Comparison of ENCODE assay signal across 23 mouse cellular contexts in genomic region chr1:34033958-34034357, GRCm38 (mm10).
"Had no signal": no experiment of that assay in that cellular context is flagged by ENCODE, and none has a peak within 500 bp of the region (broad histone marks: within the 10 kb centered on the region; RNA-seq: fewer than 3 reads in every experiment).

No protein-coding gene starts in this region.

- H3K9ac ChIP-seq: limb, embryonic 13.5 days; liver, embryonic 12.5 days; liver, embryonic 15.5 days; lung, embryonic 15.5 days; midbrain, embryonic 13.5 days; neural tube, embryonic 13.5 days; stomach, embryonic 15.5 days had no signal

- H3K4me2 ChIP-seq: limb, embryonic 13.5 days; liver, embryonic 12.5 days; liver, embryonic 15.5 days; lung, embryonic 15.5 days; midbrain, embryonic 13.5 days; neural tube, embryonic 13.5 days; stomach, embryonic 15.5 days had no signal

- H3K27ac ChIP-seq: layer of hippocampus, adult 2 months; limb, embryonic 10.5 days; limb, embryonic 13.5 days; liver, embryonic 12.5 days; liver, embryonic 15.5 days; lung, embryonic 15.5 days; midbrain, embryonic 10.5 days; midbrain, embryonic 13.5 days; neural tube, embryonic 13.5 days; stomach, embryonic 15.5 days had no signal

- H3K4me3 ChIP-seq: layer of hippocampus, adult 2 months; limb, embryonic 10.5 days; limb, embryonic 13.5 days; liver, embryonic 12.5 days; liver, embryonic 15.5 days; lung, embryonic 15.5 days; megakaryocyte, embryonic 14.5 days; midbrain, embryonic 10.5 days; midbrain, embryonic 13.5 days; myocyte; neural tube, embryonic 13.5 days; stomach, embryonic 15.5 days had no signal

- DNase-seq: kidney, postnatal 14 days; layer of hippocampus, adult 9-11 months; liver; lung, adult 18-20 months; lung, postnatal 10 days; lung, postnatal 36 days; retina, postnatal 1 day; right cerebral cortex, postnatal 25 days; spleen, adult 18-20 months; thymus, postnatal 25 days had no signal

- H3K4me1 ChIP-seq: liver, embryonic 12.5 days; liver, embryonic 15.5 days; midbrain, embryonic 10.5 days; midbrain, embryonic 13.5 days; stomach, embryonic 15.5 days had no signal

- H3K9me3 ChIP-seq: limb, embryonic 10.5 days; liver, embryonic 12.5 days; liver, embryonic 15.5 days; lung, embryonic 15.5 days; midbrain, embryonic 10.5 days; midbrain, embryonic 13.5 days; neural tube, embryonic 13.5 days; stomach, embryonic 15.5 days had no signal

- H3K27me3 ChIP-seq: limb, embryonic 13.5 days; liver, embryonic 12.5 days; liver, embryonic 15.5 days; lung, embryonic 15.5 days; midbrain, embryonic 13.5 days; neural tube, embryonic 13.5 days; stomach, embryonic 15.5 days had no signal

- H3K36me3 ChIP-seq: limb, embryonic 10.5 days; limb, embryonic 13.5 days; liver, embryonic 12.5 days; liver, embryonic 15.5 days; lung, embryonic 15.5 days; midbrain, embryonic 10.5 days; neural tube, embryonic 13.5 days; stomach, embryonic 15.5 days had no signal

- ATAC-seq: liver, embryonic 12.5 days; midbrain, embryonic 13.5 days; midbrain, embryonic 16.5 days had no signal
